Mouse (Mus musculus) neural tube, embryonic 15.5 days (tissue): Measurements from ENCODE around the gene Ctbp1. TPM values are rescaled to one million over a fixed set of nuclear protein-coding genes. Genes with fewer than 3 reads are reported as not detected.

Experiments used
- ATAC-seq: fragments of 200-750 bp; cut with Nextera tagmentation; 2 replicates; pipeline ENCODE4 v1.8.0; 2017; ENCODE audit warnings: mild to moderate bottlenecking, moderate TSS enrichment, moderate library complexity; ENCODE audit not compliant: low FRiP score
- H3K27ac ChIP-seq: fragments of 300-500 bp; sonication (generic); replicated peaks from 2 replicates; pipeline ENCODE4 v1.5.1; 2015; ENCODE audit warnings: mild to moderate bottlenecking, inconsistent platforms
- H3K27me3 ChIP-seq: fragments of 300-500 bp; sonication (generic); replicated peaks from 2 replicates; pipeline ENCODE4 v1.6.1; 2015; ENCODE audit warnings: inconsistent platforms
- H3K36me3 ChIP-seq: fragments of 300-500 bp; sonication (generic); 2 replicates; pipeline ENCODE4 v1.6.1; 2015; ENCODE audit warnings: inconsistent platforms
- H3K4me1 ChIP-seq: fragments of 300-500 bp; sonication (generic); 2 replicates; pipeline ENCODE4 v1.6.1; 2015; ENCODE audit warnings: inconsistent platforms
- H3K4me2 ChIP-seq: fragments of 300-500 bp; sonication (generic); 2 replicates; pipeline ENCODE4 v1.6.1; 2015; ENCODE audit warnings: inconsistent platforms, mild to moderate bottlenecking, moderate library complexity
- H3K4me3 ChIP-seq: fragments of 300-500 bp; sonication (generic); replicated peaks from 2 replicates; pipeline ENCODE4 v1.5.1; 2015; ENCODE audit warnings: mild to moderate bottlenecking, inconsistent platforms
- H3K9ac ChIP-seq: fragments of 300-500 bp; sonication (generic); replicated peaks from 2 replicates; pipeline ENCODE4 v1.6.1; 2015; ENCODE audit warnings: mild to moderate bottlenecking, inconsistent platforms
- H3K9me3 ChIP-seq: fragments of 300-500 bp; sonication (generic); replicated peaks from 2 replicates; pipeline ENCODE4 v1.6.1; 2016; ENCODE audit warnings: inconsistent platforms
- WGBS: fragments of 180-500 bp; shearing (Covaris S2); methylation state at CpG from one replicate; pipeline ENCODE4 v1.1.7; 2015; ENCODE audit warnings: mixed read lengths; 5-methylcytosine and 5-hydroxymethylcytosine counted together
- polyA plus RNA-seq: library from polyadenylated mRNA; unstranded; fragments of >200 nt; fragmentation: Nextera tagmentation; extraction: Ambion mirVana; gene quantifications from 2 replicates; pipeline ENCODE4 v1.2.1, GENCODE M21; 2015

Gene Ctbp1
- polyA plus RNA-seq, 1 experiment from 2014 or later, result 445 TPM

DNA sequence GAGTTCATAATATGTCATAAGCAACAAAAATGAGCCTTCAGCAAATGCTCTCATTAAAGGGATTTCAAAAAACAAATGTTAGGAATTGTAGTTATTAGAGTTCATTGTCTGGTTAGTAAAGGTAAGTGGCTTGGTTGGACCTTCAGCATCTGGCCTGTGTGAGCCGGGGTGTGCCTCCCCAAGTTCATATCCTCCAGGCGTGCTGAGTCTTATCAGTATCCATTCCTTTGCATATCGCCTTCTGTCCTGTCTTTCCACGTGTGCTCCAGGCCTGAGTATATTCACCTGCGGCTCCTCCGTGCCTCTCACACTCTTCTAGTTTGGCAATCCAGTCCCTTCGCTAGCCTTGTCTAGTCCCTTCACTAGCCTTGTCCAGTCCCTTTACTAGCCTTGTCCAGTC lies 68.5 kb downstream of the Ctbp1 start:
- Histone ChIP-seq H3K9me3 (no peaks in the 10 kb centered on the region), H3K27ac (no peak overlapping the region), H3K27me3 (peaks cover 7% of the 10 kb centered on the region; the same call in 1 of the 2 replicates), H3K9ac (no peak overlapping the region), H3K36me3 (no peaks in the 10 kb centered on the region), H3K4me3 (no peak overlapping the region), H3K4me1 (no peaks in the 10 kb centered on the region), H3K4me2 (no peak overlapping the region)
- WGBS, result 89% methylated on average over 7 of the region's 7 CpGs
- no peak for ATAC-seq

DNA sequence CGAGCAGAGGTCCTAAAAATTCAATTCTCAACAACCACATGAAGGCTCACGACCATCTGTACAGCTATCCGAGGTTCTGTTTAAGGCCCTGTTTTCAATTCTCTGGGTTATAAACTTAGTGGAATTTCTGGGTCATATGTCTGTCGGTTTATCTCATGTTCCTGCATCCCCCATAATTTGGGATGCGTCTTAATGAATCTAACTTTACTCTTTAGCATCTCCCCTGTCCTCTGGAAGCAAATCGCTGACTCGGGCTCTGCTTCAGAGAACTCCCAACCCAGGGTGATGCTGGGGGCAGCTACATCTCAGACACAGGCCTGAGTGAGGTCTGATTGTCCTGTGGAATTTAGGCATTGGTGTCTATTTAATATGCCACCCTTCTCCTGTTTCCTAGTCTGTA lies 70.5 kb downstream of the Ctbp1 start:
- 77% methylated on average over 7 of the region's 7 CpGs for WGBS
- ATAC-seq, result no peak

DNA sequence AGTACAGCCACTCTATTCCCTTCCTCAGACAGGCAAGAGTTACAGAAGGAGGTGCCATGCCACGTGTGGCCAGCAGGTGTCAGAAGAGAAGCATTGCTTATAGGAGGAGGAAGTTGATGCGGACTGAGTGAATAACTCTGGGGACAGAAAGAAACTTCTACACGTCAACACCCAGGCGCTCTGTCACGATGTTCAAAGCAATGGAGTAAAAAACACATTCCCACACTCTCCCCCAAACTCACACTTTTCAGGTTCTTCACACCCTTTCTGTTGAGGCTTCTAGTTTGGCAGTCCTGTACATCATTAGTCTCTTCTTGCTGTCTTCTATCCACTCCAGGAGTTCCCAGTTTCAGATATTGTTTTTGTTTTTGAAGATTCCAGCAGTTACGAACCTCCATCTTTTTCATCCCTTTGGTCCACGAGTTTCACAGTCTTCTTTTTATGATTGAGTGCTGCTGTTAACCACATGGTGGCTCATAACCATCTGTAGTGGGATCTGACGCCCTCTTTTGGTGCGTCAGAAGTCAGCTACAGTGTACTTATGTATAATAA lies 71.0 kb downstream of the Ctbp1 start:
- Histone ChIP-seq H3K9ac (no peak overlapping the region), H3K4me1 (no peaks in the 10 kb centered on the region), H3K4me3 (no peak overlapping the region), H3K4me2 (peak overlapping the region; percentile 29), H3K27ac (no peak overlapping the region), H3K27me3 (peaks cover 7% of the 10 kb centered on the region; the same call in 1 of the 2 replicates), H3K36me3 (no peaks in the 10 kb centered on the region), H3K9me3 (no peaks in the 10 kb centered on the region)
- peak; percentile 85 for ATAC-seq
- whole genome bisulfite sequencing, result 21% methylated on average over 9 of the region's 9 CpGs

More for the DNA sequence above, 70.5 kb downstream of the Ctbp1 start:
- Histone ChIP-seq H3K4me3 (no peak overlapping the region), H3K27ac (no peak overlapping the region), H3K9ac (no peak overlapping the region), H3K4me2 (no peak overlapping the region), H3K27me3 (peaks cover 7% of the 10 kb centered on the region; the same call in 1 of the 2 replicates), H3K4me1 (no peaks in the 10 kb centered on the region), H3K36me3 (no peaks in the 10 kb centered on the region), H3K9me3 (no peaks in the 10 kb centered on the region)

DNA sequence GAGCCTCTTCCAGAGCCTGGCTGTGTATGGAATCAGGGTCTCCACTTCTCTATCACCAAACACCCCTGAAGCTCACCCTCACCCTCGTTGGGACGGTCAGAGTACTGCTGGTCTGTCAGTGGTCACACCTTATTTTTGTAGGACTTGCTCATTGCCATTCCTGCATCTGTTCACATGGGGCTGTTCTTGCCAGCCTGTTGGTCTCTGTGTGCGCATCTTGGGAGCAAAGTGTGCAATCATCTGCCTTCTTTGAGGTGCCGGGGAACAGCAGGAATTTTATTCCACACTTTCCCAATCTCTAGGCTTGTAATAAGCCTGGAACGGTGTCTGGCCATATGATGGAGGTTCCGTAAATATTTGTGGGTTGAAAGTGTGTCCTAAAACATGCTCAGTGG lies 71.6 kb downstream of the Ctbp1 start:
- WGBS, result 87% methylated on average over 6 of the region's 6 CpGs
- H3K9ac ChIP-seq, result no peak overlapping the region
- H3K36me3 ChIP-seq, result no peaks in the 10 kb centered on the region
- H3K4me2 ChIP-seq, result no peak overlapping the region
- no peaks in the 10 kb centered on the region for H3K4me1 ChIP-seq
- no peaks in the 10 kb centered on the region for H3K9me3 ChIP-seq
- no peak overlapping the region for H3K27ac ChIP-seq
- H3K4me3 ChIP-seq, result no peak overlapping the region
- H3K27me3 ChIP-seq, result peaks cover 7% of the 10 kb centered on the region; the same call in 1 of the 2 replicates
- no peak for ATAC-seq

DNA sequence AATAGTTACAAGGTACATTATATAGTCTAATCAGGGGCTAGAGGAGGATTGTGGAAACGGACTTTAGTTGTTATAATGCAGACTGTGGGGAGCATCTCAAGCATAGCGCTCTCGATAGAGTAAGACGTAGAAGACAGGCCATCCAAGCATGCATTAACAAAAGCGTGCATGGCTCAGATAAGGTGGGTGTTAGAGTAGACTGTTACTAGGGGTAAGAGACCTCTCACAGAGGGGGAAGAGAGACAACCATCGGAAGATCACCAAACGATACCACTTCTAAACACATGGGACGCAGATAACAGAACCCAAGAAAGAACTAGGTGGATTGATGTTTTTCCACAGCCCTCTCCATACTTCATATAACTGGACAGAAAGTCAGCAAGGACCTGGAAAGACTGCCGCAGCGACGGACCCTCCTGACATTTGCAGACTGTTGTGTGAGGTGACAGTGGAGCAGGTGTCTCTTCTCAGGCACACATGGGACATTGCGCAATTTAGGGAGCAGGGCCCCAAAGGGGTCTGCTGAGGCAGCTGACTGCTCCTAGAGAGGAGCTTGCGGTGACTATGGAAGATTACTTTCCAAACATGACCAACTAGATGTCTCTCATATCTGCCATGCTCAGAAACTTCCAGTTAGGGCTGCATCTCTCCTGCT lies 72.2 kb downstream of the Ctbp1 start:
- Histone ChIP-seq H3K4me3 (no peak overlapping the region), H3K4me2 (no peak overlapping the region), H3K9me3 (no peaks in the 10 kb centered on the region), H3K36me3 (no peaks in the 10 kb centered on the region), H3K27me3 (peaks cover 7% of the 10 kb centered on the region; the same call in 1 of the 2 replicates), H3K4me1 (no peaks in the 10 kb centered on the region), H3K9ac (no peak overlapping the region), H3K27ac (no peak overlapping the region)
- 89% methylated on average over 13 of the region's 13 CpGs for WGBS
- ATAC-seq, result no peak

DNA sequence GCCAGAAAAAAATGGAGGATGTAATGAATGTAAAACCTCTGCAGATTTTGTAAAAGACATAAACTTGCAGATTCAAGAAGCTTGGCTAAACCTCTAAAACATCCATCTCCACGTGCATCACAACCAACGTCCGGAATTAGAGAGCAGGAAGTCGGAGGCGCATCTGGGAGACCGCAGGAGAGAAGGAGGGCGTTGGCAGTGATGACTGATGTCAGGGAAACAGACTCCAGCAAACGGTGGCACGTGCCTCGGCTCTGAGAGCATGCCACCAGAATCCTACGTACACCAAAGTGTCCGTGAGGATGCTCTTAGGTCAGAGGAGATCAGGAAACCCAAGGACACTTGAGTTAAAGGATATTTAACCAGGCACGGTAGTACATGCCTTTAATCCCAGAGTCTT lies 73.1 kb downstream of the Ctbp1 start:
- H3K4me3 ChIP-seq, result no peak overlapping the region
- H3K4me1 ChIP-seq, result no peaks in the 10 kb centered on the region
- H3K27me3 ChIP-seq, result peaks cover 7% of the 10 kb centered on the region; the same call in 1 of the 2 replicates
- H3K9me3 ChIP-seq, result no peaks in the 10 kb centered on the region
- H3K36me3 ChIP-seq, result no peaks in the 10 kb centered on the region
- WGBS, result 73% methylated on average over 13 of the region's 13 CpGs
- H3K27ac ChIP-seq, result no peak overlapping the region
- H3K9ac ChIP-seq, result no peak overlapping the region
- no peak for ATAC-seq
- no peak overlapping the region for H3K4me2 ChIP-seq

DNA sequence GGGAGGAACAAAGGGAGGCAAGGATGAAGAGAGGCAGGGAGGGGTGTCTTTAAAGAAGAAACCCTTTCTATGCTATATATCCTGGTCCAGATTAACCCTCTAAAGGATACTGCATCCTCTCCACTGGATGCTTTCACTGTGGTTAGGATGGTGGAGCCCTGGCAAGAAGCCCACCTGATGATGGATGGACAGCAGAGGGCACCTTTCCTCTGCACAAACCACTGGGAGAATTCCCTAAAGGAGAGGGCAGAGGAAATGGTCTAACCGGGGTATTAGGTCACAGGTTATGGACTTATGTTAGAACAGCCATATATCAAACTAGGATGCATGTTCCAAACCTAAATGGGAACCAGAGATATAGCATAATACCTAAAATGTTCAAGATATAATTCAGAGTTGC lies 74.7 kb downstream of the Ctbp1 start:
- Histone ChIP-seq H3K9ac (no peak overlapping the region), H3K27ac (no peak overlapping the region), H3K36me3 (no peaks in the 10 kb centered on the region), H3K4me3 (no peak overlapping the region), H3K4me2 (no peak overlapping the region), H3K27me3 (peaks cover 7% of the 10 kb centered on the region; the same call in 1 of the 2 replicates), H3K4me1 (no peaks in the 10 kb centered on the region), H3K9me3 (no peaks in the 10 kb centered on the region)
- no peak for ATAC-seq
- 61% methylated on average over 1 of the region's 1 CpGs for WGBS

Other genes starting within 250 kb of the Ctbp1 start
- 0.05 and 1.4 TPM in 2 replicates for gene Slc5a1, start 170.8 kb downstream of the Ctbp1 start, polyA plus RNA-seq
- 2.8 and 6.7 TPM in 2 replicates for gene Spon2, start 56.5 kb downstream of the Ctbp1 start, polyA plus RNA-seq
- gene Maea, start 60.5 kb upstream of the Ctbp1 start, polyA plus RNA-seq, result 126 and 128 TPM in 2 replicates
- gene Uvssa, start 103.6 kb upstream of the Ctbp1 start, polyA plus RNA-seq, result 7.6 and 7.8 TPM in 2 replicates
- 0.40 and 0.79 TPM in 2 replicates for gene Nkx1-1, start 159.0 kb upstream of the Ctbp1 start, polyA plus RNA-seq